Mouse (Mus musculus) lung, postnatal 4 days (tissue): ENCODE data around the gene Matn3.
A peak's percentile ranks its signal among the peaks of the same experiment; 100 is the strongest.

Experiments
- DNase-seq, 2 experiments: peaks; one replicate each; pipeline ENCODE4 v3.0.0; 2021

Matn3 gene

DNA sequence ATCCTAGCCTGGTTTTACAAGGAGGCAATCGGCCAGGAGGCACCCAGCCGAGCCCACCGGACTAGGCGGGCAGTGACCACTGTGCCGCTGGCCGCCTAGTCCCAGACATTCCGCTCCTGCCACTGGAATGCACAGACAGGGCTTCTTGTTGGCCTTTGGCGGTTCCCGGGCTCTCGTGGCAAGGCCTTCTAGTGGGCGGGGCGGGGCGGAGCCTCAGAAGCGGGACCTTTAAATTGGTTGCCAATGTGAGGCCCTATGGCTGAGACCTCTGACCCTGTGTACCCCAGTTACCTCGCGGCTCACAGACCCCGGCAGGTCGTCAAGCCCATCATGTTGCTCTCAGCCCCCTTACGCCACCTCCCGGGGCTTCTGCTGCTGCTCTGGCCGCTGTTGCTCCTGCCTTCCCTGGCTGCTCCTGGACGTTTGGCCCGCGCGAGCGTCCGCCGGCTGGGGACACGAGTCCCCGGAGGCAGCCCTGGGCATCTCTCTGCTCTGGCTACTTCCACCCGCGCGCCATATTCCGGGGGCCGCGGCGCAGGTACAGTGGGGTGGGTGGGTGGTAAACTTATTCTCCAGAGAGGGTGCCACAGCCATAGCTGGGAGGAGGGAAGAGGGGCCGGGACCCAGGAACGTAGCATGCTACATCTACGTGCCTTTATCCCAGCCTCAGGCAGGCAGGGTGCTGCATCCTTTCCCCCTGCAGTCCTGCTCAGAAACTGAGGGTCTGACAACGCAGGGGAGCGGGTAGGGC is at the start of gene Matn3:
Matn3 (plus strand) TSS at position 216 of the 751 bp plus-strand sequence.
- DNase-seq: peak; percentile 85 to 87

DNA sequence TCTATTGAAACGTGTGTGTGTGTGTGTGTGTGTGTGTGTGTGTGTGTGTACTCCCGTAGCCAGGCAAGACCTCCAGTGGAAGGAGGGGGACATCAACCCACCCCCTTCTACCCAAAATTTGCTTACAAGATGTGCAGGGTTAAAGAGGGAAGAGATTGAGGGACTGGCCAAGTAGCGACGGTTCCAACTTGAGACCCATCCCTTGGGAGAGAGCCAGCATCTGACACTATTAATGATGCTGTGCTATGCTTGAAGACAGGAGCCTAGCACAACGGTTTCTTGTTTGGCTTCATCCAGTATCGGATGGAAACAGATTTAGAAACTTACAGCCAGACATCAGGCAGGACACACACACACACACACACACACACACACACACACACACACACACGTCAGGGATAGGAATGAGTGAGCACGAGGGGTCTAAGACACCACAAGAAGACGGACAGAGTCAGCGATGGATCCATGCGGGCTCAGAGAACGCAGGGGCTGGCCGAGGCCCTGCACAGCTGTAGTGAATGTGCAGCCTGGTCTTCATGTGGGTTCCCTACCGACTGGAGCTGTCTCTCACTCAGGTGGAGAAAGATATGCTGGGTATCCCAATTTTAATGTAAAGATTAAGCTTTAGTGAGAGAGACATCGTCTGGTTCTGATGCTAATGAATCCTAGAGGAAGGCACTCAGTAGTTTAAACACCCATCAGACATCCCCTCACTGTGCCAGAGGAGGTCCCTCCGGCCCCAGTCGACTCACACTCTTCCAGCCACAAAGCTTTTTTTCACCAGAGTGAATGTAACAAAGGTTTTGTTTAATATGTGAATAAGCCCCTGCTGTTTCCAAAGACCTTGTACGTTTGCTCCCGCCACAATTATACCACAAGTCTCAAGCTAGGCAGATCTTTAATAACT is 48.6 kb upstream of the Matn3 start:
- DNase-seq: no peak

DNA sequence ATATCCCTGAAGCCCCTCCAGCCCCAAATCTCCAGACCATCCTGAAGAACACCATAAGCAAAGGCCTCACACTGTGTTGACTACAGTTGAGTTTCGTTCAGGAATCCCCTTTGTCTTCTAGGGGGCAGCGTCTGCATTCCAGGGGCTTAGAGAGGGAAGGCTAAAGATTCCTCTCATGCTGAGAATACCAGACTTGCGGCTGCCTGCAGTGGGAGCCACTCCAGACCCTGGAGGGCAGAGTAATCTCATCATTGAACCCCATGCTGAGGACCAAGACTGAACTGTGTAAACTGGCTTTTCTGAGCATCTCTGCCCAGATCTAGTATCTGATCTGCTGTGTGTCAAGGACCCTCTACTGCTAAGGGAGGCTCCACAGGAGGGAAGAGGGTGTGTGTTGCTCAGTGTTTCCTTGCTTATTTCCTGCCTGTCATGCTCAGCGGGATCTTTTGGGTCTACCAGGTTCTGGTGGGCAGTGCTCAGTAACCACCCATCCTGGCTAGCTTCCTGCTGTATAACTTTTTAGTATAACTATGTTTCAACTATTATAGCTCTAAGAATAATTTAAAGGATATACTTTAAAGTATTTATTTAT is 47.5 kb upstream of the Matn3 start:
- peak in 1 of 2 experiments; percentile 46 for DNase-seq

DNA sequence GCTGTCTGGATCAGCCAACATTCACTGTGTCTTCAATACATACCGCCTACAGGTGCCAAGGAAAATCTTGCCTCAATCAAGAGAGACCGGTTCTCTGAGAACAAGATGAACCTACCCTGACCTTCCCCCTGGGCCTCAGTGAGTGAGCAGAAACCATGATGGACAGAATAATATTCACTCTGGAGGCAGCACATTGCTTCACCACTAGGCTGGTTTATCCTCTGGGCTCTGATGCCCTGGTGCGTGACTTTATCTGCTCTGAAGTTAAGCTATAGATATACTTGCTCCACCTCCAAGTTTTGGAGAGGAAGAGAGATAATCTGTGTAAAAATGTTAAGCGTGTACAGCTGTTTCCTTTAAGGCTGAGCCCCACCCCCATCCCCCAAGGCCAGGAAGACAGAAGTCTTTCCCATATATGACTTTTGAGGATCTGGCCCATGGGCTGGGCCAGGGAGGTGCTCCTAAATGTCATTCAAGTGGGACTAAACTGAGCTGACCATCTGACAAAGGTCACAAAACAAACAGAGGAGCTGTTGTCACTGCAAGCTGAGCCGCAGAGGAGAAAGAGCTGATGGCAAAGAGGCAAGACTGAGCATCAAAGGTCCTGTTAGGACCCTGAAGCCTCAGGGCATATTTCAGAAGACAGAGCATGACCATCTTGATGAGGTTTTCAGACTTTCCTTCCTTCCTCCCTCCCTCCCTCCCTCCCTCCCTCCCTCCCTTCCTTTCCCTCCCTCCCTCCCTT is 46.6 kb upstream of the Matn3 start:
- peak; percentile 33 to 58 for DNase-seq

DNA sequence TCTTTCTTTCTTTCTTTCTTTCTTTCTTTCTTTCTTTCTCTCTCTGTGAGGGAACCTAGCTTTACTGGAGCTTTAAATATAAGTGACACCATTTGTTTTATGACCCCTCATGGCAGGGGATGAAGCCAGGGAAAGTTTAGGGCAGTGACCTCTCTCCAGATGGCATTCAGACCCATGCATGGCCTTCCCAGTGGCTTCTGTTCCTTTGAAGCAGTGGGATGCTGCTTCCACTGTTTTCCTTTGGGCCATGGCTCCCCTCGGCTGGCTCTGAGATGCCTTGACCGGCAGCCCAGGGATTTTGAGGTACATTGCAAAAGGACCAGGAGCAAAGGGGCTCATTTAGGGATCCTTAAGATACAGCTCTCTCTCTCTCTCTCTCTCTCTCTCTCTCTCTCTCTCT is 45.8 kb upstream of the Matn3 start:
- DNase-seq: no peak

DNA sequence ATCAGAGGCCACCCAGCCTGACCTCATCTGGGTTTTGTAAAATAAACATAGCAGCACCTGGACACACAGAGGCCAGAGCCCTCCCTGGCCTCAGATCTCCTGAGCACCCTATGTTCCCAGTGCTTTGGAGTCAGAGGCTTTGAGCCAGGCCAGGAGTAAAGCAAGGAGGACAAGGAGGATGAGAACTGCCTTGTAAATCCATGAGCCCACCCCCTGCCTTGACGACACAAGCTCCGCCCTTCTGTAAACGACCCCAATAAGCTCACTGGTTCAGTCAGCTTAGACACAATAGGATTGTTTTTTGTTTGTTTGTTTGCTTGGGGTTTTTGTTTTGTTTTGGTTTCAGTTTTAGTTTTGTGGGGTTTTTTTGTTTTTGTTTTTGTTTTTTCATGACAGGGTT is 45.2 kb upstream of the Matn3 start:
- DNase-seq: no peak

DNA sequence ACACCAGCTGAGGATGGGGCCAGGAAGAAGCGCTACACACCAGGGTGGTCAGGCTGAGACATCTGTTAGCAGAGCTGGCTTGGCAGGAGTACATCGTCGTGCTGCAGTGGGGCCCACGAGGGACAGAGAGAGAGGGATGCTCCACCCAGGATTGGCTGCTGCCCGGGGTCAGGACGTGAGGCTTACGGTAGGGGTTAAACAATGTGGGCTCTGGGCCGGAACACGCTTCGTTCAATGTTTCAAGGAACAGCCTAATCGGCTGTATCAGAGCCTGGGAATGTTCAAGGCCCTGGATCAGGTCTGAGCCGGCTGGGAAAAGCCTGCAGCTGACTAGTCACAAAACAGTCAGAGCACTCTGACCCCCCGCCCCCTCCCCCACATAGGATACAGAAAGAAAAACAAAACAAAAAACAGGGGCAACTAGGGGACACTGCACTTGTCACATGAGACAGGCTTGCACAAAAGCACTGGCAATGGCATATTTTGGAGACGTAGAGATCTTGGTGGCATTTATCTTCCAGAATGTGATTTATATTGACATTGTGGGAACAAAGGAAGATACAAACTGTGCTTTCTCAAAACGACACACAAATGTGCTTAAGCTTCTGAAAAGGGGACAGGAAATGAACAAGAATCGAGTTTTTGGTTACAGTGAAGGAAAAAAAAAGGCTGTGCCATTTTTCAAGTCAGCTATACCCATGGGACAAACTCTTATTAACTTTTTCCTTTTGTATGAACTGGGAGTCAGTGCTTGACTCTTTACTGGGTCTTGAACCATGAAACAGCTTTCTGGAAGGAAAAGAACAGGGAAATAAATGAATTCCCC is 34.7 kb upstream of the Matn3 start:
- peak; percentile 35 to 45 for DNase-seq

DNA sequence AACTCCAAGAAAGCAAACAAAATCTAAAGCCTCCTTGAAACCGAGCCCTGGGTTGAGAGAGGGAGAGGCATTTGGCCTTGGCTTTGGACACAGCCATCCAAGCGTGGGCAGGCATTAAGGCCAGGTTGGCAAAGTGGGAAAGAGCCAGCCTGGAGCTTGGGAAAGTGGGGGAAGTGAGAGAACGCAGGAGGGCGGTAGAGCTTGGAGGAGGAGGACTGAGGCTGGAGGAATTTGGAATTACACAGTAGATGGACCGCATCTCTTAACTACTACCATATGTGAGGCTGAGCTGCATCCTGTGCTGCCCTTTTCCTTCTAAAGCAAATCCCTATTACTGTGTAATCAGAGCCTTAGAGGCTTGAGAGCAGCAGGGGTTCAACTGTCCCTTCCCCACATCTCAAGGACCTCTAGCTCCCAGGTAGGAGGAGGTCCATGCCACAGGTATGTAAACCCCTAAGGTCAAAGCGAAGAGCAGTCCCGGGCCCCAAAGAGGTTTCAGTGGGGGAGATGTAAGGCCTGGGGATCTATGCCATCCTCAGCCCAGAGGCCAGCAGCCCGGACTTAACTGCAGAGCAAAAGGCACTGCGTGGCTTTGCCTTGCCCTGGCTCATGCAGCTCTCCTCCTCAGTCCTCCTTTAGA is 33.9 kb upstream of the Matn3 start:
- DNase-seq: no peak

DNA sequence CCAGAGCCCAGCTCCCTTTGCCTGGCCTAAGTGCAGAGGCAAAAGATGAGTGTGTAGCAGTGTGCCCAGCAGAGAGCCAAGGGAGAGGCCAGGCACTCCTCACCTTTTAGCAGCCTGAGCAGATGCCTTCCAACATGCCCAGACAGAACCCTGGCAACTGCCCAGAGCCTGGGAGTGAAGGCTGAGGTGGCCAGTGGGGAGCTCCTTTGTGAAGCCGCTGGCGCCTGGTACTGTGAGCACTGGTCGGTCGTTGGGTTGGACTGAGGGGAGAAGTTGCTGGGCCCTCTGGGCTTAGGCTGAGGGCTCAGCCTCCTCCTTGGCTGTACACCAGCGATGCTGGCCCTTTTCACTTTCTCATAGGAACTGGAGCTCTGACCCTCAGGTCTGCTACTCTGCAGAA is 31.4 kb upstream of the Matn3 start:
- DNase-seq: peak; percentile 42 to 65

DNA sequence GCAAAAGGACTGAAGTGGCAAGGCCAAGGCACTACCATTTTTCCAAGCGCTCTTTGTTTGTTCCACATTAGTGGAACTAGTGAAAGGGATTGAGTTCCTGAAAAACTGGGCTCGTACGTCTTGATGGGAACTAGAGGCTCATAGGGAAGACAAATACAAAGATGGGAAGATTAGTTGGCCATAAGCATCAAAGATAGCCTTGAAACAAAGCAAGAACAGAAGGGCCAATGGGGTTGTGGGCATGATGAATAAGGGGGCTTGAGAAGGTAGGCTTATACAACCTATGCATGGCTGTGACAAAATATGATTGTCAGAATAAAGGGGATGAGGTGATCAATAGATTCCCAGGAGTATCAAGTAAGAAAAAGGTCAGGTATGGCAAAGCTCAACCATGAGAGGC is 28.5 kb upstream of the Matn3 start:
- no peak for DNase-seq

DNA sequence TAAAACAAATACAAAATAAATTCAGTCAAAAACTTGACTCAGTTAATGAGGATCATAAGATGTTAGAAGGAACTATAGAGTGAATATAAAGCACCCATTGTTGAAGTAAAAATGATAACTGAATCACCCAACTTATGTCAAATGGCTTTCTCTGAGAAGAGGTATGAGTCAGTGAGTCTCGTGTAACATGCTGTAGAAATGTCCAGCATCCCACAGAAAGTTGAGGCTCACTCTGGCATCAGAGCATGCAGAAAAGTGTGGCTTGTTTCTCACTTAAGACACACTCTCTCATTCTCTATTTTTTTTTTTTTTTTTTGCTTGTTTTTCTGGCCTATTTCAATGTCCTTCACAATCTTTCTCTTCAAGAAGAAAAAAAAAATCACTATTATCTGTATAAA is 26.7 kb upstream of the Matn3 start:
- no peak for DNase-seq

DNA sequence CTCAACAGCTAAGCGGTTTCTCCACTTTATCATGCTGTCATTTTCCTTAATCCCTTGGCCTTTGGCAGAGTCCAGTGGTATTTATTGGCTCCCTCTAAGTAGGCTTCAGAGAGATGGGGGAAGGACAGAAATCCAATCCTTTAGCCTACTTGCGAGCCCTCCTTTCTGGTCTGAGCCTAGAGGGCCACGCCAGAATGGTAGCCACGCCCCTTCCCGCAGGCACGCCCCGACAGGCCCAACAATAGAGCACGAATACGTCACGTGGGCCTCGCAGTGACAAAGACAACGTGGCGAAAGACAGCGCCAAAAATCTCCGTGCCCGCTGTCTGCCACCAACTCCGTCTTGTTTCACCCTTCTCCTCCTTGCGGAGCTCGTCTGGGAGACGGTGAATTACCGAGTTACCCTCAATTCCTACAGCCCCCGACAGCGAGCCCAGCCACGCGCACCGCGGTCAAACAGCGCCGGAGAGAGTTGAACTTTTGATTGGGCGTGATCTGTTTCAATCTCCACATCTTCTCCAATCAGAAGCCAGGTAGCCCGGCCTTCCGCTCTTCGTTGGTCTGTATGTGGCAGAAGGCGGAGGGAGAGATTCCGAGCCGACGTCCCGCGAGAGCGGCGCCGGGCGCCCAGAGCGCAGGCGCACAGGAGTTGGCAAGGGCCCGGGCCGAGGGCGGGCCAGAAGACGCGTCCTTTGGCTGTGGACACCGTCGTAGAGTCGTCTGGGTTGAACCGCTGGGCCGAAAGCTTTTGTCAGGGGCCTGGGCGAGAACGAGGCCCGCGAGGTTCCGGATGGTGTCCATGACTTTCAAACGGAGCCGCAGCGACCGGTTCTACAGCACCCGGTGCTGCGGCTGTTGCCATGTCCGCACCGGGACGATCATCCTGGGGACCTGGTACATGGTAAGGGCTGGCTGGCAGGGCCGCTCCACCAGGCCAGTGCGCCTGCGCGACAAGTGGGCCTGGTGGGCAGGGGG is 26.0 kb upstream of the Matn3 start, which contains the start of gene Laptm4a:
Laptm4a (plus strand) TSS at position 271 of the 975 bp plus-strand sequence.
- peak; percentile 99 to 100 for DNase-seq

DNA sequence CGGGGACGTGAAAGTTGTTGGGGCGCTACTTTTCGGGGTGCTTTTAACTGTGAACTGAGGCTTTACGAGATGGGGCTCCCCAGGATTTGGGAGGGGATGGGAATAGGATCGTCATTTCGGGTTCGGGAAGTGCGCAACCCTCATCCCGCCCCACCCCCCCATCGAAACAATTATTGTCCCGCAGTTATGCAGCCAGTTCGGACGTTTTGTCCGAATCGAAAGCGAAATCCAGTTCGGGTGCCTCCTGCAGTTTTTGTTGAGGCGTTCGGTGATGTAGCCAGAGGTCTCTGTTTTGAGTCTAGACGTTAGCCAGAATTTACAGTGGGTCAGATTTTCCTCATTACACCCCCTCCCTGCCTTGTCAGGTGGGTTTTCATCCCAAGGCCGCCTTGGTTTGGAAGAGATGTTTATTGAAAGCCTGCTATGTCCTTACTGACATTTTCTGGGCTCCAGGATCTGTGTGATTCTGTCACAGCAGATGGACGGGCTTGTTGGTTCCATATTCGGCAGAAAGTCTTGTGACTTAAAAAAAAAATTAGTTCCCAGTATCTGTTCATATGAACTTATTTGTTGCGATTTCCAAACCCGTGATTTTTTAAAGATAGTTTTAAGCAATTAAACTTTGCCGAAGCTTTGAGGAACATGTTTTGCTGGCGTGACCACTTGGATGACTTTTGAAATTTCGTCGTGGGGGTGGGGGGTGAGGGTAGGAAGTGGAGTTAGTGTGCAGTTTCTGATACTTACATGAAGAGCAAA is 25.2 kb upstream of the Matn3 start:
- DNase-seq: no peak

DNA sequence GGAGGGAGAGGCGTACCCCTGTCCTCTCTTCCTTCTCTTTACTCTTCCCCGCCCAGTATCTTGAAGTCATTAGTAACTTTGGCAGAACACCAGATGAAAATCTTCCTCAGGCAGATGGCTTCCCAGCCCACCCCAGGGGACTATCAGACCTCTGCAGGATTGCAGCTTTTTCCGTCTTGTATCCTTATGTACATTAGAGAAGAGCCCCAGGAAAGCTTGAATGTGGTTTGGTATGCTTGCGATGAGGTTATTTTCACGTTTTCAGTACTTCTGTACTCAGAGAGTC is 24.7 kb upstream of the Matn3 start:
- peak in 1 of 2 experiments; percentile 20 for DNase-seq

DNA sequence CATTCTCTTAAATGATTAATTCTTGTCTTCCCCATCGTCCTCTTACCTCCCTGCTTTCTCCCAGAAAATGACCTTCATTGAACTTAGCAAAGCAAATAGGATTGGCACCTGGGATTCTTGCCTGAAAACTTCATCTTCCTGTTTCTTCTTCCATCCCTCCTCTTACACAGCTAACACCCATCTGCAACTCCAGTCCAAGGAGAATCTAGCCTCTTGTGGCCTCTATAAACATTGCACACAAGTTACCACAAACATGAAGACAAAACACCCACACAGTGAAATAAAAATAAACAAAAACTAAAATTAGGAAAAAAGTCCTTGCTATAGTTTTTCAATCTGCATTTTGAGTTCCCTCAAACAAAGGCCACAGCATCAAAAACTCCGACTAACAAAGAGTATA is 24.1 kb upstream of the Matn3 start:
- no peak for DNase-seq

DNA sequence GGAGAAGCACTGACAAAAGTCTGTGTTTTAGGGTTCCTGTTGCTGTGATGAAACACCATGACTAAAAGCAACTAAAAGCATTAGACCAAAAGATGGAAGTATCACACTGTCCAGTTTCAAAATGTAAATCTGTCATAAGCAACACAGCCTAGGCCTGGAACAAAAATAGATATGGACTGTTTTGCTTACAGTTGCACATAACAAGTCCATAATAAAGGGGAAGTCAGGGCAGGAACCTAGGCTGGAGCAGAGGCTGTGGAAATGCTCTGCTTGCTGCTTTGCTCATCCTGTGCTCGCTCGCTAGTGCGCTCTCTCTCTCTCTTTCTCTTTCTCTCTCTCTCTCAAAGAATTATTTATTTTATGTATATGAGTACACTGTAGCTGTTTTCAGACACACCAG is 20.1 kb upstream of the Matn3 start:
- DNase-seq: peak in 1 of 2 experiments; percentile 17

DNA sequence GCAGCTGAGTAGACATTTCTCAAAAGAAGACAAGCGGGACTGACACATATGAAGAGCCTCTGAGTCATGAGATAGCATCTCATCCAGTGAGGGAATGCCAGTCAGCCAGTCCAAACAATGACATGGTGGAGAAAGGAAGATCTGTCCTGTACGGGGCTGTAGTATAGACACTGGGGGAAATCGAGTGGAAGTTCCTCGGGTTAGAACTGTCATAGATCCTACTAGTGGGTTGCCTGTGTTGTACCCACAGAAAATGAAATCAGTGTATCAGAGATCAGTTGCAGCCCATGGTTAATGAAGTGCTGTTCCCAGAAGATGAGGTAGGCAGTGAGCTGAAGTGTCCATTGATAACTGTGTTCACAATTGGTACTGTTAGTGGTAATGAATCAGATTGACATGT is 19.0 kb upstream of the Matn3 start:
- no peak for DNase-seq

DNA sequence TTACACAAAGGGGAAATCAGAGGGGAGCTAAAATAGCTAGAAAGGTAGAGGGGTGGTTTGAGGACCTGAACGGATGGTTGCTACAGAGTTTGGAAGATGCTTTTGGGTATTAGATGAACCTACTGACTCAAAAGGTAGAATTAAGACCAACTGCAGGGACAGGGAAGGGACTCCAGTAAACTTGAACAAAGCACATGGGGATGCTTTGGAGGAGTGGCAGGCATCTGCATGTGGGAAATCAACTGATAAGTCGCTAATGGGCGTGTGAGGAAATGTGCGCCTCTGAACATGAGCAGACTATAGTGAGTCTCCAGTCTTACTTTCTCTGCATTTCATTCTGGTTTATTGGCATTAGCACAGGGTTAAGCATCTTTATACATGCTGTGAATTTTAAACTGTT is 16.6 kb upstream of the Matn3 start:
- DNase-seq: no peak

DNA sequence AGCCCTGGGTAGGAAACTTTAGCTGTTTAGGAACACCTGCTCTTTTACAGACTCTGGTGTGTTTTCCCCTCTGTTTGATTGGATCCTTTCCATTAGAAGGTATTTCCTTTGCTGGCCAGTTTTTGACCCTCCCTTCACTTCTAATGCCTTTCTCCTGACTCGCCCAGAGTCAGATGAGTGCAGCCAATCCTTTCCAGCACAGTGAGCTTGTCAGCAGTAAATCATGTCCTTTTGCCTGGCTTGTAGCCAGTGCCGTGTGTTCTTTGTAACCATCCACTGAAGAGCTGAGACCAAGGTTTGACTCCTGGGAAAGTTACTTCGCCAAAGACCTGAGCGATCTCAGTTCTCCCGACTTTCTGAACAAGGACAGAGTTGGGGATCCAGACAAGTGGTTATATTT is 12.4 kb upstream of the Matn3 start:
- no peak for DNase-seq

DNA sequence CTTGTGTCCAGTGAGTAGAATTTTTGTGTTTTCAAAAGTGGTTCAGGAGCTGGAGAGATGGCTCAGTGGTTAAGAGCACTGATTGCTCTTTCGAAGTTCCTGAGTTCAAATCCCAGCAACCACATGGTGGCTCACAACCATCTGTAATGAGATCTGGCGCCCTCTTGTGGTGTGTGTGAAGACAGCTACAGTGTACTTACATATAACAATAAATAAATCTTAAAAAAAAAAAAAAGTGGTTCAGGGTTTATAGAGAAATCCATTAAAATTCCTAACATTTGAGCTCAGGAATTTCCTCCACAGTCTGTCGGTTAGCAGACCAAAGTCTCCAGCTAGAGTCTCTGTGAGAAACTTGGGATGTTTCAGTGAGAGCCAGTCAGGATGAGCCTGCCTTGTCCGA is 11.5 kb upstream of the Matn3 start:
- peak in 1 of 2 experiments; percentile 28 for DNase-seq
